Mouse (Mus musculus): Measurements from ENCODE around the gene Galns.

Galns gene

DNA sequence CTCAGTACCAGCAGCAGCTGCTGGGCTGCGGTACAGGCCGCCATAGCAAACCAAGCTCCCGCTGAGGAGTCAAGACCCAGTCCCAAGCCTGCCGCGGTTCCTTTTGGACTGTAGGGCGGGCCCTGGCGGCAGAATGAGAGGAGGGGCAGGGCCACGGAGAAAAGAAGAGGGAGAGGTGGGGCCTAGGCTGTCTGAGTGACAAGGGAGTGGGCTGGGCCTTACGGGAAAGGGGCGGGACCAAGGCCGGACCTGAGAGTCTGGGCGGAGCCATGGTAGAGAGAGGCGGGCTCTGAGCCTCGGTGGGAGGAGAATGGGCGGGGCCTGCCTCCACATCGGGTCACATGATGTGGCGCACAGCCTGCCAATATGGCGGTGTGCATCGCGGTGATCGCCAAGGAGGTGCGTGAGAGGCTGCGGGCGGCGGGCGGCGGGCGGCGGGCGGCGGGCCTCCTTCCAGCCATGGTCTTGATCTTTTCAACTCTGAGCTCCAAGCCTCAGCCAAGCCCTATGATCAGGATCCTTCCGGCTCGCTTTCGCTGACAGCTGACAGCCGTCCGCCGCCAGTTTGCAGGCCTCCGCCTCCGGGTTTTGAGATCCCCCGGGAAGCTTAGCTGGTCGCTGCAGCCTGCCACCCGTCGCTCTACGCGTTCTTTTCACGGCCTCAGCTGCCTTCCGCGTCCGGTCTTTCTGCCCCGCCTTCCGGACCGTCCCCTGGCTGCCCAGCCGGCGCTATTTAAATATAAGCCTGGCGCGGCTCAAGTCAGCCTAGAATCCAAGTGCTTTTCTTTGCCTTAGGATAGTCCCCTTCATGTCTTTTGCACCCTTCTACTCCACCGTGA is at the start of gene Galns, which contains the start of gene Trappc2l:
Gene Galns, minus strand, starts transcription at position 169 of the 839 bp plus-strand sequence.
Gene Trappc2l, plus strand, starts transcription at position 346 of the 839 bp plus-strand sequence.
- DNase-seq (ENCODE audit: extremely low read depth, low read depth) = peak; percentile 45

DNA sequence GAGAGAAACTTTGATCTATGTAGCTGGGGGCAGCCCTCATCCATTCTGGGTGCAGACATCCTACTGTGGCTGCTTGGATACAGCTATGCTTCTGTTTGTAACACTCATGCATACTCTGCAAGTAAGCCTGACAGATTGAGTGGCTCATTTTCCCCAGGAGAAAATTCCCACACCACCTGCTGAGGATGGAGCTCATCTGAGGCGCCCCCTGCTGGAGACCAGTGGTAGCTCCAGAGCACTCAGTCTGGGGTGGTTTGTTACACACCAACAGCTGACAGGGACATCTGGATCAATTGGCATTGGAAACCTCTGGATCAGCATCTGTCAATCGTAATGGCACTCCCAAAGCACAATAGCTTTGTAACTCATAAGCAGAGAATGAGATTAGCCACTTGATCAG is 48.8 kb upstream of the Galns start:
- DNase-seq (ENCODE audit: extremely low read depth, low read depth) = no peak

DNA sequence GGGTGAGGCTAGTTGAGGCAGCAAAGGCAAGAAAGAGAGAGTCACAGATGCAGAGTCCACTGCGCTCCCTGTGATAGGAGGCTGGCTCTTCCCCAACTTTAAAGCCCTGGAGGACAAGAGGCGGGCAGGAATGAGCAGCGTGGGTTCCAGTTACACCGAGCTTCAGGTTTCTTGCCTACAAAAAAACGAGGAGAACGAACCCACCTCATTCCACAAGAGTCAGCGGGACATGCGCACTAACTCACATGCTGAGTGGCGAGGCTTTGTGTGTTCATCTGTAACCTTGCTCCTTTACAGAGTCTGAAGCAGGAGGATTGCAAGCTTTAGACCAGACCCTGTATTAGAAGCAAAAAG is 47.5 kb upstream of the Galns start:
- no peak for DNase-seq (ENCODE audit: extremely low read depth, low read depth)

DNA sequence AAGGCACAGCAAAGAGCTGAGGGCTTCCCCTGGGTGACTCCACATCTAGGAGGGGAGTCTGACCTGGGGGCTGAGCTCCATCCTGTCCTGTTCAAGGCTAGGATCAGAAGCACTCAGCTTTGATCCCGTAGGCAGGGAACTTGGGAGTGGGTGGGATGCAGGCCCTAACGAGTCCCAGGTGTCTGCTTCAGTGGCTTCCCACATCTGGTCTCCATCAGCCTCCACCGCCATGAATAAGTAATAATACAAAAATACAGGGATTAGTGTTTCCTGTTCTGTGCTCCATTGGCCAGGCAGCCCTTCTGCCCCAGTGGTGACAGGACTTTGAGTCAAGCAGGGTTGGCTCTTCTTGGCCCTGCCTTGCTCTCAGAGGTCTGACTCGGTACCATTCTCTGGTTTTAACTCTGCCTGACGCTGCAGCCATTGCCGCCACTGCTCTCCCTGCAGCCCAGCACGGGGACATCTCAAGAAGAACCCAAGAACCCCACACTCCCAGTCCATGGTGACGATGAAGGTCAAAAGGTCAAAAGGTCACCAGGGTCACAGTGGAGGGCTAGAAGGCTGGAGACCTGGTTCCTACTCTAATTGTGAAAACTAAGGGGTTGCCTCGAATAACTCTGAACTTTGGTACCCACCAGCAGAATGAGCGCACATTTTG is 47.0 kb upstream of the Galns start:
- no peak for DNase-seq (ENCODE audit: extremely low read depth, low read depth)

DNA sequence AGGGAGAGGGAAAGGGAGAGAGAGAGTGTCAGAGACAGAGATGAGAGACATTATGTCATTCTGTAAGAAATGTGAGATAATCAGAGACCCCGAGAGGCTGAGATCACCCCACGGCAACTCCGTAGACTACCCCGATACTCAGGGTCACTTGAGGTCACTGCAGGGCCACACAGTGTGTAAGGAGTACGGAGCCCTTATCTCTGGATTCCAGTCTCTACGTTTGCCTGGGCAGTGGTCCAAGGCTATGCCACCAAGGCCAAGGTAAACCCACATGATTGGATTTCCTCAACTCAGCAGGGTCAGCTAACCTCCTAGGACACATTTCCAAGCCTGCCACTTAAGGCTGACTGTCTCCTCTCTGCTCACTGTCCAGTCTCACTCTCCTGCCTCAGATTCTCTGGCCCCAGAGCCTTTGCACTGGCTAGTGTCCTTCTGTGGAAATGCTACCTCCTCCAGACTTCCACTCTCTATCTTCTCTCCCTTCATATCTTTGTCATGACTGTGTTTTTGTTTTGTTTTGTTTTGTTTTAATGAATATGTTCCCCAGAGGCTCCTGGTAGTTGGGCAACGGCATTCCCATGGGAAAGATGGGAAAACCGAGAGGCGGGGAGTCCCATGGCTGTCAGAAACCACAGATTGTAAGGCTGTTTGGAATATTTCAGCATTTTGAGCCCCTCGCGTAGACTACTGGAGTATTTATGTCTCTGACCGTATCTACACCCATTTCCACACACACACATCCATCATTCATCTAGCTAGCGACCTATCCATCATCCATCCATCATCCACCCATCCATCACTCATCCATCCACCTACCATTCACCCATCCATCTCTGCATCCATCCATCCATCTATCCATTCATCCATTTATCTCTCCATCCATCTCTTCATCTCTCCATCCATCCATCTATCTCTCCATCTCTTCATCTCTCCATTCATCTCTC is 45.1 kb upstream of the Galns start:
- no peak for DNase-seq (ENCODE audit: extremely low read depth, low read depth)

DNA sequence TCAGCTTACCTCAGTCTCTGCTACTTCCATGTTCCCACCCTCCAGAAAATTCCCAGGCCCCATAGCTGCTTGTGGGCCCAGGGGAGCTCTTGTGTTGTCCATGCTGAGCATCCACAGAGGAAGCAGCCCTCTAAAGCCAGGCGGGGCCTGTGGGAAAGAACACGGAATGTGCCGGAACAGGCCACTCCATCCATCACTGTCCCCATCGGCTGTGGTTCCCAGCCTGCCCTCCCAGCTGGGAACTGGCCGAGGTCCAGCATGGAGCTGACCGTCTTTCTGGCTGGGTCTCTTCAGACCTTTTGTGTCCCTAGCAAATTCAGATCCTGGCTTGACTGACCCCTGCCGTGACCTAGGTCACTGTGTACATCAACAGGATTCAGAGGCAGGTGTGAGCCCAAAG is 43.5 kb upstream of the Galns start:
- DNase-seq (ENCODE audit: extremely low read depth, low read depth) = no peak

DNA sequence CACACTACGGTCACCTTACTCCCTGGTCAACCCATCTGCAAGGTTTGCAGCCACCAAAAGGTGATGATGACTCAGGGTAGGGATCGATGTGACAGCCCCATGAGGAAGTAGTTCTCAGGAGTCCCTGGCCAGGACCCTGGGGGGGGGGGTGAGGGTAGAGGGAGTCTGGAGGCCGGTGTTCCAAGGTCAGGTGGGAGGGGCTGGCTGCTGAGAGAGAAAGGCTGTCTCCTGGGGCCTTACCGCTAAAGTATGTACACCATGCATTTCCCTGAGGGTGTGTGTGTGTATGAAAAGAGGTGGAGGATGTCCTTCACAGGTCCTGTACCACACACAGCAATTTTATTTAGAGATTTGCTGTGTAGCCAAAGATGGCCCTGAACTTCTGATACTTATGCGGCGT is 41.4 kb upstream of the Galns start:
- no peak for DNase-seq (ENCODE audit: extremely low read depth, low read depth)

DNA sequence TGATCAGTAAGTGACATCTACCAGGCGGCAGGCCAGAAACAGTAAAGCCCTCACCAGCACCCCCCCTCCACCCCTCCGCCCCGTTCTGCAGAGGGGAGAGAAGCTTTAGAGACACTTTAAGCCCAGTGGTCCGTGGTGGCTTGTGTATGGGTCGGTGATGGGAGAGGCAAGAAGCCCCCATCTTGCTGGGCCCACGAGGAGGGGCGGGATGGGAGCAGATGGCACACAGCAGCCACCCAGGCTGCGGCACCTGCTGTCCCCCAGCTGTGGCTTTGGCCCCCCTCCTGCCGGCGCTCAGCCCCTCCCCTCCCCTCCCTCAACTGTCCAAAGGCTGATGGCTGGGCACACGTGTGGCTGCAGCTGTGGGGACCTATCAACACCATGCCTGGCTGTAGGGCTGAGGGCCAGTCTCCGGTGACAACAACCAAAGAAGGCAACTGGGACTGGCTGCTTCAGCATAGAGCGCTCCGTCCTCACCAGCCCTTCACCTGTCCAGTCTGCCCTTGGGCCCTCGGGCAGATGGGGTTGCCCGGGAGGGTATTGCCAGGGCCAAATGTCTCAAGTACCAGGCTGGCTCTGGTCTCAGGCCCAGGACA is 40.2 kb upstream of the Galns start:
- no peak for DNase-seq (ENCODE audit: extremely low read depth, low read depth)

DNA sequence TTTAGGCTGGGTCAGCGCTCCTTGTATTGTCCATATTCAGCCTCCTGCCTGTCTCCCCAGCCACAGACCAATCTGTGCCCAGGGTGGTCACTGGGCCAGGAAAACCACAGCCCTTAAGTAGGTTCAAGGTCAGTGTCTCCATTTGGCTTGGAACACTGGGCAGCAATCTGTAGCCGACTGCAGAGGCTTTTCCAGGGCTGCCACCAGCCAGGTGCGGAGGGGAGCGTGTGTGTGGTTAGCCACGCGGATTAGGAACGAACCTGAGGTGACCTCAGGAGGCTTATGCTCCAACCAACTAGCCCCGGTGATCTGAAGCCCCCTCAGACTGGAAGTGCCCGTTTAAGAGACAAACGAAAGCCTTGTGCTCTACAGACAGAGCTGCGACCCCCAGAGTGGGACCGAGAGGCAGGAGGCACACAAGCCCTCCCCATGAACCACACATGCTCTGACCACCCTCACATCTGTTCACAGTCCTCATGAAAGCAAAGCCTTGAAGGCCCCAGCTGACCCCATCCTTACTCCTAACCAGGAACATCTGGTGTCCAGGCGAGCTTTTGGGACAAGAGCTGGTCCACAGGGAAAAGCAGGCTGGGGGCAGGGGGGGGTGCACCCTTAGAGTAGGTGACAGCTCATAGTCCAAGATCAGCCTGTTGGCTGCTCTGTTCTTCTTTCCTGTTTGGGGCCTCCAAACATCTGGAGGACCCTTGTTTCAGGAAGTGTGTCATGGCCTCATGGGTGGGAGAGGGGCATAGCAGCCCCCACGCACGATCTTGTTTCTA is 37.1 kb upstream of the Galns start:
- DNase-seq (ENCODE audit: extremely low read depth, low read depth) = no peak

DNA sequence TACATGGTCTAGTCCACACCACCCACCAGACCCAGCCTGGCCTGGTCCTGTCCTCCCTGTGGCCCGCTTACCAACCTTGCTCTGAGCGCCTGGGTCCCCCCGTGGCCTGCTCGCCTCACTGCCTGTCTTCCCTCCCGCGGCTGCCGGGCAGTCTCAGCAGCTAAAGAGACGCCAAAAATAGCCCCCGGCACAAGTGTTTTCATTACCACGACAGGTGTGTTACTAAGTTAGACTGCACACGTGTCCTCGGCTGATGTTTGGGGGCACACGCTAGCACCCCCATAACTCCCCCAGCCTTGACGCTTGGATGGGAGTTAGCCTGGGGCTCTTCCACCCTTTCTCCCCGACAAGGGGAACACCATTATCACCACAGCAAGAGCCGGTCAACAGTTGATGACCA is 35.1 kb upstream of the Galns start:
- no peak for DNase-seq (ENCODE audit: extremely low read depth, low read depth)

DNA sequence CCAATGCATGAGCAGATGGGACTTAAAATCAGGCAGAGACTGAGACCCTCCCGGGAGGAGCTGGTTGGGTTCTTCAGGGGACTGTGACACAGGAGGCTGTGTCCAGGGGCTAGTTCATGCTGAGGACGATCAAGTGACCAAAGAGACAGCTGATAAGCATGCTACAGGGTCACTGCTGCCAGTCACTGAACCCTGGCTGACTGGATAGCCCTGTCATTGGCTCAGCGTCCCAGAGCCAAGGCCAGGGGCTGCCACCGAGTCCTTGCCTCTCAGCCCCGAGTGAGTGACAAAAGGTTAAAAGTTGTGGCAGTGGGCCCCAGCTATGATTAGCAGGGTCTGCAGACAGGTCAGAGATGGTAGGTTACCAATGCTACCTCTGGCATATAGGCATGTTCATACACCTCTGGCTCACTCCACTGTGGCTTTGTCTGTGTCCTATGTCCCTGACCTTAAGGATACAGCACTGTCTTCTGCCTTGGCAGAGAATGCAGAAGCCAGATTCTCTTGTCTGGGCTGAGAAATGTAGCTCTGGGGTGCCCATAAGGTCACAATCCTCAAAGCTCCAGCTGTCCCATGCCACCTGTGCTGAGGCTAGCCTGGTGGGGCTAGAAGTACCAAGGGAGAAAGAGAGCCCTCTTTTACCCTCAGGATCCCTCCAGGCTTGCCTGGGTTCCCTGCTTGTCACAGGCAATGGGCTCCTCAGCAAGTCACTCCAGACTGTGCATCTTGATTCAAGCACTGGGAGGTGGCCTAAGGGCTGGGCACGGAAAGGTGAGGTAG is 33.1 kb upstream of the Galns start:
- DNase-seq (ENCODE audit: extremely low read depth, low read depth) = no peak

DNA sequence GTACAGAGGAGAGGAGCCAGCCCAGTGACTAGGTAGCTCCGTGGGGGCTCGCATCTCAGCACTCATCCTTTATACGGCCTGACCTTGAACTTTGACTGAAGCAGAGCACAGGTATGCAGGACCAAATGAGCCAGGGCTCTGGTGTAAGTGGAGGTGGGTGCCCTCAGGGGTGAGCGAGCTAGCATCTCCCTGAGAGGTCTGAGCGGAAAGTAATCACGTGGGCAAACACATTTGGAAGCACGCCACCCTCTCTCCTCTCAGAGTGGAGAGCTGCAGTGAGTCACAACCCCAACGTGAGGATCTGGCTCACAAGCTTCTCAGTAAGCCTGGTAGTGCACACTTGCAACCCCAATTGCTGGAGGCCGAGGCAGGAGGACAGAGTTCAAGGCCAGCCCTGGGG is 30.8 kb upstream of the Galns start:
- no peak for DNase-seq (ENCODE audit: extremely low read depth, low read depth)

DNA sequence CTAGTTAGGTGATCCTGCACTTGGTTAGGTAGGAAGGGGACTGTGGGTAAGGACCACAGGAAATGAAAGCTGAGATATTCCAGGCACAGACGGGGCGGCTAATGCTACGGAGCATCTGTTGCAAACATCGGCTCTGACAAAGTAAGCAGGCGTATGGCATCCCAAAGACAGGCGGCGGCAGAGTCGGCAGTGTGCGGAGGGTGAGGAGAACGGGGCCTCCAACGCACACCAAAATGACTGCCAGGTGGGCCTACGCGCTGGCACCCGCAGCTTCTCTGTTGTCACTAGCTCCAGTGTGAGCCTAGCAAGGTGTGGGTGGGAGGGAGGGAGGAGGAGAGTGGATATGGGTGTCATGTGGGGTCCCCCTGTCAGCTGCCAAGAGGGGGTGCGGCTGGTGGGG is 30.1 kb upstream of the Galns start:
- DNase-seq (ENCODE audit: extremely low read depth, low read depth) = no peak

DNA sequence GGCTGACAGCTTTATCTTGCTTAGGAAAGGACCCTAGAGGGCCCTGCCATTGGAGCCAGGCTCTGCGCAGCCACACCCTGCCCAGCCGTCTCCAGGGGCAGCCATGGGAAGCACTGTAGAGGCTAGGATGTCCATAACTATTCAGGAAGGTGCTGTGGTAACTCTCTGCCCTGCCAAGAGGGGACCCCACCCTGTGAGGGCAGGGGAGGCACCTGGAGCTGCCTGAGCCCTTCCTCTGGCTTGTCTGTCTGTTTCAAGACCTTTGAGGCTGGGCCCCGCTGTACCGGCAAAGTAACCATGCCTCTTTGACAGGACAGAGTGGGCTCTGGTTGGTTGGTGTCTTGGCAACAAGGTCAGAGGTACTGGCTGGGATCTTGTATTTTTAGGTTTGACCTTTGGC is 29.6 kb upstream of the Galns start:
- DNase-seq (ENCODE audit: extremely low read depth, low read depth) = no peak

DNA sequence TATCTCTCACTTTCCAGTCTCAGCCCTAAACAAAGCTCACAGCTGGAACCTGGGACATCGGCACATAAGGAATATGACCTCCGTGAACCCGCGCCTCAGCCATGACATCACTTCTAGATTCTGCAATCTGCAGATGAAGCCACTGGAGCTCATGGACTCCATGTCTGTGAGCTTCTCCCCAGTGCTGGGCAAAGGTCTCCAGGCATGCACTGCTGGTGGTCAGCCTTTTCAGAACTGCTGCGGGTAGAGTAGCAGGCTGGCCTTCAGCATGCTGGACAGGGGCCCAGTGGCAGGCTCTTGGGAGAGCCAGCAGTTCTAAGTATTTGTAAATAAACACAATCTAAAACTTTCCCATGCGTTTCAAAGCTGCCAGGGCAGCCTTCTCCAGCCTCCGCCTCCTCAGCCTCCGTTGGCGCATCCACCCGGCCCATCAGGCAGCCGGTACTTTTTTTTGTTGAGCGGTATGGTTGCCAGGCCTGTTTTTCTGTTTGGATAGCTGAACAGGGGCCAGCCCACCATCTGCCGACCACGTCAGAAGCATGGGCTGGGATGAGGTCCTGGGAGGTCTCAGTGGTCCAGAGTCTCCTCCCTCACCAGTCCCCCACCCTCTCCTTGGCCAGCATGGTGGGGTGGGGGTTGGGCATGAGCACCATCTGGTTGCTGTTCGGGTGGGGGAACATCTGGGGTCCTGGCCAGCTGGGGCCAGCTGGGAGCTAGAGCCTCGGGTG is 28.4 kb upstream of the Galns start:
- DNase-seq (ENCODE audit: extremely low read depth, low read depth) = no peak

DNA sequence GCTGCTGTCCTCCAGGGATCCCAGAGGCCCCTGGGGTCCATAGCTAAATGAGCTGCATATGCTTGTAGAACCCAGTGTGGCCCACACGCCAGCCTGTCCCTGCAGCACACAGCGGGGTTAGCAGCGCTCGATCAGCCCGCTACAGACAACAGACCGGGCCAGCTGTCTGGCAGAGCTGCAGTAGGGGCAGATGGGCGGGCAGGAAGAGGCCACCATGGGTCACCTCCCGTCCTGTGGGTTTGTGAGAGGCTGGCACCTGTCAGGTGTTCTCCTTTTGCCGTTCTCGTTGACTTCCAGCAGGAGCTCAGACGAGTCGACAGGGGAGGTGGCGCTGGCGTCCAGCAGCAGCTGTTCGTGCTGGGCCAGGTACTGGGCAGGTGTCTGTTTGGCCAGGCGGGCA is 27.3 kb upstream of the Galns start:
- DNase-seq (ENCODE audit: extremely low read depth, low read depth) = no peak

DNA sequence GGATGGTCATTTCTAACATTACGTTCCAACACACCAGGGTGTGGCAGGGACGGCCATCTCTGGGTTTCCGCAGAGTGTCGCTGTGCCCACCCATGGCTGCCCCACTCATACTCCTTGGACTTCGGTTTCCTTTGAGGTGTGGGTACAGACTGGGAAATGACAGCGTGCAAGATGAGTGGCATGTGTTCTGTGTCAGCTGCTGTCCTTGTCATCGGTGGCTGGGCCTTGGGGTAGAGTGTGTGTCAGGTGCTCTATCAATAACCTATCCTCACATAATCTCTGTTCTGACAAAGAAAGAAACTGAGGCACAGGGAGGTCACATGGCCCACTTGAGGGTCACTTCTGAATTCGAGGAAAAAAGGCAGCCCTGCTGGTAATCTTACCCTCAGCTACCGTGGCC is 26.0 kb upstream of the Galns start:
- DNase-seq (ENCODE audit: extremely low read depth, low read depth) = no peak

DNA sequence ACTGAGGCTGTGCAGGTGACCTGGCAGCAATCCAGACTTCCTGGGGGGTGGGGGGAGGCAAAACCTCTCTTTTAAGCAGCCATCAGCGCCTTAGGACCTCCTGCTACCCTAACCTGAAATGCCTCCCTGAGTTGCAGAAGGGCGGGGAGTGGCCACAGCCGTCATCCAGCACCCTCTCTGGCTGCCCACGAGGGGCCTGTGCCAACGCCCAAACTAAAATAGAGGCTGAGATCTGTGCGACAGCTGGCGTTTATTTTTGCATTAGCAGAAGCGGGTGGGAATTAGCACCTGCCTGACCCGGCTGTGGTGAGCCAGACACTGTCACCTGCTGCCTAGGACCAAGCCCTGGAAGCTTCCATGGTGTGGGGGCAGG is 25.5 kb upstream of the Galns start:
- no peak for DNase-seq (ENCODE audit: extremely low read depth, low read depth)
